Mouse (Mus musculus): ENCODE data around the gene Nos1ap.
A peak's percentile ranks its signal among the peaks of the same experiment; 100 is the strongest.

Gene Nos1ap

GRCm38 (mm10) chr1:170270696-170271095 is 319.0 kb downstream of the Nos1ap start:
- no peak for DNase-seq

- no peak for DNase-seq
Observed at GRCm38 (mm10) chr1:170270281-170270680, 319.4 kb downstream of the Nos1ap start.

GRCm38 (mm10) chr1:170255560-170255910 is 334.1 kb downstream of the Nos1ap start:
- DNase-seq: peak; percentile 68 to 71

- DNase-seq: no peak
Observed at GRCm38 (mm10) chr1:170254893-170255559, 334.6 kb downstream of the Nos1ap start.

All from spleen, adult 18-20 months (tissue).